Mouse (Mus musculus) forebrain, embryonic 15.5 days (tissue): ENCODE data around the gene Tmem177. TPM values are rescaled to one million over a fixed set of nuclear protein-coding genes. Genes with fewer than 3 reads are reported as not detected.

Source experiments
- ATAC-seq: fragments of 200-750 bp; cut with Nextera tagmentation; replicated peaks from 2 replicates; pipeline ENCODE4 v1.8.0; 2017; ENCODE audit warnings: mild to moderate bottlenecking, moderate TSS enrichment, moderate library complexity
- H3K27ac ChIP-seq: fragments of 300-500 bp; sonication (generic); replicated peaks from 2 replicates; pipeline ENCODE4 v1.5.1; 2015; ENCODE audit warnings: mild to moderate bottlenecking, inconsistent platforms
- H3K27me3 ChIP-seq: fragments of 300-500 bp; sonication (generic); 2 replicates; pipeline ENCODE4 v1.6.1; 2015; ENCODE audit warnings: inconsistent platforms
- H3K36me3 ChIP-seq: fragments of 300-500 bp; sonication (generic); 2 replicates; pipeline ENCODE4 v1.6.1; 2015; ENCODE audit warnings: mild to moderate bottlenecking, inconsistent platforms
- H3K4me1 ChIP-seq: fragments of 300-500 bp; sonication (generic); 2 replicates; pipeline ENCODE4 v1.6.1; 2015; ENCODE audit warnings: inconsistent platforms
- H3K4me2 ChIP-seq: fragments of 300-500 bp; sonication (generic); replicated peaks from 2 replicates; pipeline ENCODE4 v1.6.1; 2015; ENCODE audit warnings: mild to moderate bottlenecking, inconsistent platforms
- H3K4me3 ChIP-seq: fragments of 300-500 bp; sonication (generic); 2 replicates; pipeline ENCODE4 v1.5.1; 2015; ENCODE audit warnings: mild to moderate bottlenecking, inconsistent platforms
- H3K9ac ChIP-seq: fragments of 300-500 bp; sonication (generic); replicated peaks from 2 replicates; pipeline ENCODE4 v1.6.1; 2015; ENCODE audit warnings: mild to moderate bottlenecking, inconsistent platforms
- H3K9me3 ChIP-seq: fragments of 300-500 bp; sonication (generic); 2 replicates; pipeline ENCODE4 v1.6.1; 2016; ENCODE audit warnings: inconsistent platforms
- WGBS: fragments of 180-500 bp; shearing (Covaris S2); methylation state at CpG from one replicate; pipeline ENCODE4 v1.1.7; 2015; ENCODE audit warnings: mixed read lengths; 5-methylcytosine and 5-hydroxymethylcytosine counted together
- polyA plus RNA-seq: library from polyadenylated mRNA; unstranded; fragments of >200 nt; fragmentation: Nextera tagmentation; extraction: Ambion mirVana; gene quantifications from 2 replicates; pipeline ENCODE4 v1.2.1, GENCODE M21; 2015

Gene Tmem177
- polyA plus RNA-seq, 1 experiment from 2014 or later = 14.8 TPM

GRCm38 (mm10) chr1:119907206-119907748, 5.7 kb downstream of the Tmem177 start:
- Histone ChIP-seq H3K27ac (peak overlapping the region; percentile 58), H3K36me3 (peaks cover 2% of the 10 kb centered on the region; the same call in 1 of the 2 replicates), H3K9ac (no peak overlapping the region), H3K4me3 (no peak overlapping the region), H3K9me3 (no peaks in the 10 kb centered on the region), H3K27me3 (no peaks in the 10 kb centered on the region), H3K4me1 (peaks cover 34% of the 10 kb centered on the region), H3K4me2 (no peak overlapping the region)
- WGBS = 42% methylated on average over 2 of the region's 2 CpGs
- no peak for ATAC-seq

- 64% methylated on average over 6 of the region's 6 CpGs for WGBS
Observed at GRCm38 (mm10) chr1:119903231-119903620, 9.8 kb downstream of the Tmem177 start.

GRCm38 (mm10) chr1:119902551-119903230, 10.3 kb downstream of the Tmem177 start:
- Histone ChIP-seq H3K4me3 (no peak overlapping the region), H3K9ac (no peak overlapping the region), H3K27me3 (no peaks in the 10 kb centered on the region), H3K4me1 (peaks cover 56% of the 10 kb centered on the region), H3K36me3 (no peaks in the 10 kb centered on the region), H3K4me2 (no peak overlapping the region), H3K9me3 (no peaks in the 10 kb centered on the region), H3K27ac (peak overlapping the region; percentile 87)
- ATAC-seq = peak; percentile 72
- 46% methylated on average over 8 of the region's 8 CpGs for WGBS

More at GRCm38 (mm10) chr1:119903231-119903620, 9.8 kb downstream of the Tmem177 start:
- ATAC-seq = no peak
- H3K27ac ChIP-seq = peak overlapping the region; percentile 87
- H3K4me2 ChIP-seq = no peak overlapping the region
- H3K36me3 ChIP-seq = no peaks in the 10 kb centered on the region
- no peak overlapping the region for H3K4me3 ChIP-seq
- no peaks in the 10 kb centered on the region for H3K27me3 ChIP-seq
- H3K9me3 ChIP-seq = no peaks in the 10 kb centered on the region
- peaks cover 56% of the 10 kb centered on the region for H3K4me1 ChIP-seq
- H3K9ac ChIP-seq = no peak overlapping the region

GRCm38 (mm10) chr1:119899195-119900123, 13.5 kb downstream of the Tmem177 start:
- peaks cover 73% of the 10 kb centered on the region for H3K4me1 ChIP-seq
- H3K27me3 ChIP-seq = no peaks in the 10 kb centered on the region
- H3K4me3 ChIP-seq = no peak overlapping the region
- H3K27ac ChIP-seq = peak overlapping the region; percentile 93
- no peak overlapping the region for H3K4me2 ChIP-seq
- no peak overlapping the region for H3K9ac ChIP-seq
- 53% methylated on average over 11 of the region's 11 CpGs for WGBS
- peak; percentile 94 for ATAC-seq
- H3K36me3 ChIP-seq = no peaks in the 10 kb centered on the region
- no peaks in the 10 kb centered on the region for H3K9me3 ChIP-seq

- peaks cover 36% of the 10 kb centered on the region for H3K4me1 ChIP-seq
- no peaks in the 10 kb centered on the region for H3K27me3 ChIP-seq
- WGBS = 46% methylated on average over 6 of the region's 6 CpGs
- peak; percentile 24; the same call in 1 of the 2 replicates for ATAC-seq
- H3K27ac ChIP-seq = no peak overlapping the region
- no peaks in the 10 kb centered on the region for H3K36me3 ChIP-seq
- H3K4me2 ChIP-seq = no peak overlapping the region
- H3K4me3 ChIP-seq = no peak overlapping the region
- no peaks in the 10 kb centered on the region for H3K9me3 ChIP-seq
- no peak overlapping the region for H3K9ac ChIP-seq
Observed at GRCm38 (mm10) chr1:119894936-119895335, 18.1 kb downstream of the Tmem177 start.

- Histone ChIP-seq H3K9me3 (no peaks in the 10 kb centered on the region), H3K4me1 (peaks cover 22% of the 10 kb centered on the region), H3K9ac (no peak overlapping the region), H3K27me3 (no peaks in the 10 kb centered on the region), H3K36me3 (no peaks in the 10 kb centered on the region), H3K27ac (no peak overlapping the region), H3K4me2 (no peak overlapping the region), H3K4me3 (no peak overlapping the region)
- no peak for ATAC-seq
- 82% methylated on average over 3 of the region's 3 CpGs for WGBS
Observed at GRCm38 (mm10) chr1:119893600-119893999, 19.4 kb downstream of the Tmem177 start.

GRCm38 (mm10) chr1:119892933-119893332, 20.1 kb downstream of the Tmem177 start:
- H3K4me2 ChIP-seq = no peak overlapping the region
- no peak overlapping the region for H3K9ac ChIP-seq
- no peaks in the 10 kb centered on the region for H3K36me3 ChIP-seq
- H3K4me1 ChIP-seq = peaks cover 20% of the 10 kb centered on the region
- ATAC-seq = no peak
- no peaks in the 10 kb centered on the region for H3K27me3 ChIP-seq
- no peak overlapping the region for H3K27ac ChIP-seq
- H3K9me3 ChIP-seq = no peaks in the 10 kb centered on the region
- H3K4me3 ChIP-seq = no peak overlapping the region
- WGBS = 74% methylated on average over 6 of the region's 6 CpGs

GRCm38 (mm10) chr1:119891865-119892264, 21.1 kb downstream of the Tmem177 start:
- no peak for ATAC-seq
- Histone ChIP-seq H3K27me3 (no peaks in the 10 kb centered on the region), H3K4me3 (no peak overlapping the region), H3K27ac (no peak overlapping the region), H3K4me2 (no peak overlapping the region), H3K9ac (no peak overlapping the region), H3K9me3 (no peaks in the 10 kb centered on the region), H3K36me3 (no peaks in the 10 kb centered on the region), H3K4me1 (peaks cover 19% of the 10 kb centered on the region)
- 64% methylated on average over 4 of the region's 4 CpGs for WGBS

- H3K27ac ChIP-seq = no peak overlapping the region
- no peak for ATAC-seq
- peaks cover 18% of the 10 kb centered on the region for H3K4me1 ChIP-seq
- 85% methylated on average over 9 of the region's 9 CpGs for WGBS
- H3K9me3 ChIP-seq = no peaks in the 10 kb centered on the region
- H3K4me2 ChIP-seq = no peak overlapping the region
- H3K9ac ChIP-seq = no peak overlapping the region
- no peak overlapping the region for H3K4me3 ChIP-seq
- H3K27me3 ChIP-seq = no peaks in the 10 kb centered on the region
- H3K36me3 ChIP-seq = no peaks in the 10 kb centered on the region
Observed at GRCm38 (mm10) chr1:119891149-119891548, 21.9 kb downstream of the Tmem177 start.

GRCm38 (mm10) chr1:119889347-119889746, 23.7 kb downstream of the Tmem177 start:
- Histone ChIP-seq H3K4me3 (no peak overlapping the region), H3K27ac (no peak overlapping the region), H3K27me3 (no peaks in the 10 kb centered on the region), H3K4me1 (peaks cover 12% of the 10 kb centered on the region; the same call in 1 of the 2 replicates), H3K9ac (no peak overlapping the region), H3K36me3 (no peaks in the 10 kb centered on the region), H3K4me2 (no peak overlapping the region), H3K9me3 (no peaks in the 10 kb centered on the region)
- 92% methylated on average over 16 of the region's 16 CpGs for WGBS
- ATAC-seq = no peak

- H3K27me3 ChIP-seq = no peaks in the 10 kb centered on the region
- no peak overlapping the region for H3K4me2 ChIP-seq
- H3K4me3 ChIP-seq = no peak overlapping the region
- no peak overlapping the region for H3K27ac ChIP-seq
- 57% methylated on average over 7 of the region's 7 CpGs for WGBS
- no peaks in the 10 kb centered on the region for H3K36me3 ChIP-seq
- ATAC-seq = no peak
- peaks cover 12% of the 10 kb centered on the region; the same call in 1 of the 2 replicates for H3K4me1 ChIP-seq
- H3K9ac ChIP-seq = no peak overlapping the region
- no peaks in the 10 kb centered on the region for H3K9me3 ChIP-seq
Observed at GRCm38 (mm10) chr1:119886320-119886719, 26.7 kb downstream of the Tmem177 start.

- Histone ChIP-seq H3K4me3 (no peak overlapping the region), H3K9ac (no peak overlapping the region), H3K27ac (peak overlapping the region; percentile 77), H3K4me1 (peaks cover 19% of the 10 kb centered on the region), H3K27me3 (no peaks in the 10 kb centered on the region), H3K9me3 (no peaks in the 10 kb centered on the region), H3K36me3 (no peaks in the 10 kb centered on the region), H3K4me2 (no peak overlapping the region)
- ATAC-seq = peak; percentile 80
- WGBS = 56% methylated on average over 3 of the region's 3 CpGs
Observed at GRCm38 (mm10) chr1:119884272-119884671, 28.7 kb downstream of the Tmem177 start.
